Mouse (Mus musculus) heart, postnatal 36 days (tissue): Measurements from ENCODE around the gene Sema4c. TPM values are rescaled to one million over a fixed set of nuclear protein-coding genes. Genes with fewer than 3 reads are reported as not detected.
A peak's percentile ranks its signal among the peaks of the same experiment; 100 is the strongest.

Source experiments
- DNase-seq, 2 experiments: peaks; one replicate each; pipeline ENCODE4 v3.0.0; 2021 to 2022
- intact Hi-C: fragments of 180-260 bp; cut with DNase I; formaldehyde crosslinking; loops from one replicate; pipeline ENCODE4 v1.15.1; 2025
- total RNA-seq, 2 experiments: library from RNA; stranded (reverse); gene quantifications; 2 replicates each; pipeline ENCODE4 v1.2.3; 2021

Sema4c gene
- 10 to 100 TPM; 15.0 to 17.1 TPM for total RNA-seq

GRCm38 (mm10) chr1:36558031-36558993, at the start of gene Sema4c:
Gene Sema4c (minus strand): TSS chr1:36558349.
- intact Hi-C loops, result no loop called here
- peak; percentile 80 to 84 for DNase-seq

GRCm38 (mm10) chr1:36606951-36607350, 48.8 kb upstream of the Sema4c start:
- intact Hi-C loops, result no loop called here

DNA sequence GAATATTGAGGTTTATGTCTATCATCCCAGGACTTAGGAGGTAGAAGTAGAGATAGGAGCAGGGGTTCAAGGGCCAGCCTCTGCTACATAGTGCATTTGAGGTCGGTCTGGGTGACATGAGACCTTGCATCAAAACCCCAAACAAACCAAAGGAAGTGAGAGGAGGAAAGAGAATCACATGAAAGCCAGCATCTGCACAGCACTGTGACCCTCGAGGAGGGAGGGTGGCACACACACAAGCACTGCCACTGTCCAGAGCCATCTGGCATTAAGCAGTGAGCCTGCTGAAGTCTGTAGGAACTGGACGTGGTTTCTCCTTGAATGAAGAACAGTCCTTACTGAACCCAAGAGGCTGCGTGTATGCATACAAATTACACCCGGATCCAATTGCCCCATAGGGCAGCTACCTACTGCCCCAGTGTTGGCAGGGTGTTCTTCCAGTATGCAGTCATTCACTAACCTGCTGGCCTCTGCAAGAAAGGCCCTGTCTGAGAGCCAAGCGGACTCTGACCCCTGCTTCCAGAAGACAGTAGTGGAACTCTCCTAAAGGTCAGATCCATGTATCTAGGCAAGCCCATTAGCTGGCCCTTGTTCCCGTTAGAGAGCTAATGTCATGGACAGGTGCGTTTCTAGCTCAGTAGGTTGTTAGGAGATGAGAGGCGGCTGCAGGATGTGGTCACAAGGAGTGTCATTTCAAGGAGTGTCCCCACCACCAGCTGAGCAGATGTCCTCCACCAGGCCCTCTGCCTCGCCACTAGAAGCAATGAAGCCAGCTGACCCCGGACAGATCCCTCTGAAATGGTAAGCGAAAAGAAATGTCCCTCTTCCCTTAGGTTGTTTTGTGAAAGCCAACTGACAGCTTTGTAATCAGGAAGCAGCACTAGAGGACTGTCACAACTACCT, 46.4 kb upstream of the Sema4c start:
- intact Hi-C loops, result loop anchor here (1.0 kb wide), 1 partner anchor 20 kb away; no protein-coding TSS in a partner anchor
- DNase-seq, result no peak

More at GRCm38 (mm10) chr1:36606951-36607350, 48.8 kb upstream of the Sema4c start:
- peak in 1 of 2 experiments; percentile 21 for DNase-seq

- peak; percentile 56 to 62 for DNase-seq
- intact Hi-C loops, result no loop called here
Observed at GRCm38 (mm10) chr1:36603361-36603760, 45.2 kb upstream of the Sema4c start.

GRCm38 (mm10) chr1:36602271-36602670, 44.1 kb upstream of the Sema4c start:
- DNase-seq, result no peak
- intact Hi-C loops, result no loop called here

DNA sequence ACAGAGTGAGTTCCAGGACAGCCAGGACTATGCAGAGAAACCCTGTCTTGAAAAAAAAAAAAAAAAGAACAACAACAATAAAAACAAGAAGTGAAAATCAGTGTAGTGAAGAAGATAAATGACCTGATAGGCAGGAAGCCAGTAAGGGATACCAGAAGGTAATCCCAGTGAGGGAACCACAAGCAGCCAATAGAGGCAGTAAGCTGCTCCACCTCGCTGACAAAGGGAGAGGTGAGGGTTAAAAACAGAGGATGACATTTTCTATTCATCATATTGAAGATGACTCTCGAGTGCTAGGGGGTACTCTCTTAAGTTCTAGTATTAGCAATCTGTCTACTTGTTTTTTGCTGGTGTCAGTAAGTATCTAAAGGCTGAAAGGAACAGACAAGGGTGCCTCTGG, 40.3 kb upstream of the Sema4c start:
- no peak for DNase-seq
- intact Hi-C loops, result no loop called here

DNA sequence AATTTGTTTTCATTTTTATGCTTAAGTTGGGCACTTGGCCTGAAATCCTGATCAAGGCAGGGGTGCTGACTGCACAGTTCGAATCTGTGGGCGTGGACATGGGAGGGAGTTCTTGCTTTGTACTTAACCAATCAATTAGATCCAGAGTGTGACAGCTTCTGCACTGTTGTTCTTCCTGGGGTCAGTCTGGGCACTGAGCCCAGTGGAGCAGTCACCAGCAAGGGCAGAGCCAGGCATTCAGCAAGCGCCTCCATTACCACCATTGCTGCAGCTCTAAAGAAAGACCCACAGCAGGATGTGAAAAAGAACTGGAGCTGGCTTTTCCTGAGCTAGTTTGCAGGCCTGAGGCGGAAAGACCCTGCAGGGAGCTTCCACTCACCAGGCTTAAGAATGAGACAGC, 38.0 kb upstream of the Sema4c start:
- DNase-seq, result no peak
- intact Hi-C loops, result no loop called here

GRCm38 (mm10) chr1:36595167-36595931, 37.2 kb upstream of the Sema4c start:
- intact Hi-C loops, result no loop called here
- DNase-seq, result no peak

GRCm38 (mm10) chr1:36593099-36593498, 35.0 kb upstream of the Sema4c start:
- no peak for DNase-seq
- intact Hi-C loops, result loop anchor here (5.0 kb wide), 1 partner anchor 39 kb away; no protein-coding TSS in a partner anchor

DNA sequence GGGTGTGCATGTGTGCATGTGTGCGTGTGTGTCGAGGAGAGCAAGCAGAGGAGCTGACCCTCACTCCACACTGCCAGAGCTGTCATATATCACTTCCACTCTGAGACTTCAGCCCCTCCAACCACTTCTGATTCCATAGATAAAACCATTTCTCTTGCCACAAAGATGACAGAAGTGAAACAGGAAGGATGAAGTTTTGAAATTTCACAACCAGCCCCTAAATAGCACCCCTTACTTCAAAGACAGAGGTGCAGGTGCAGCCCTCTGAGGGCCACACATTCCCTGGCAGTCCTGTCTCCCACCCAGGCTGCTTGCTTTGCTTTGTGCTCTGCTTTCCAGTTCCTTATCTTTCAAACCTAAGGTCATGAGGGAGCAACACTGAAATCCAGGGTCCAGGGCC, 33.3 kb upstream of the Sema4c start:
- intact Hi-C loops, result loop anchor here (2.0 to 5.0 kb wide), 2 partner anchors 17 to 41 kb away; no protein-coding TSS in a partner anchor
- no peak for DNase-seq

DNA sequence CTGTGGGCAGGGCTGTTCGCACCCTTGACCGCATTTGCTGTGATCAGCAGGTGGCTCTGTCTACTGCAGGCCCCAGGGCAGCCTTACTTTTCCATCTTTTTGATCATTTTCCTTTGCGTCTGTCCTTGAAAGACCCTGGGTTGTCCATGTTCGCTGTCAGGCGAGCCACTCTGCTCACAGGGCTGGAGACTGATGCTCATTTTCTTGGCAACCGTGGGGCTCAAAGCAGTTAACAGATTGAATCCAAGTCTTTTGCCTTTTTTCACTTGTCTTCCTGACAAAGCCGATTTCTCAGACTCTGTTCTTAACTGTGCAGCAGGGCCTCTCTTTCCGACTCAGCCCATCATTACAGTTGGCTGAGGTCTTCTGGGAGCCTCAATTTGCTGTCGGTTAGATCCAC, 32.5 kb upstream of the Sema4c start:
- intact Hi-C loops, result loop anchor here (2.0 to 5.0 kb wide), 2 partner anchors 18 to 42 kb away; no protein-coding TSS in a partner anchor
- no peak for DNase-seq

DNA sequence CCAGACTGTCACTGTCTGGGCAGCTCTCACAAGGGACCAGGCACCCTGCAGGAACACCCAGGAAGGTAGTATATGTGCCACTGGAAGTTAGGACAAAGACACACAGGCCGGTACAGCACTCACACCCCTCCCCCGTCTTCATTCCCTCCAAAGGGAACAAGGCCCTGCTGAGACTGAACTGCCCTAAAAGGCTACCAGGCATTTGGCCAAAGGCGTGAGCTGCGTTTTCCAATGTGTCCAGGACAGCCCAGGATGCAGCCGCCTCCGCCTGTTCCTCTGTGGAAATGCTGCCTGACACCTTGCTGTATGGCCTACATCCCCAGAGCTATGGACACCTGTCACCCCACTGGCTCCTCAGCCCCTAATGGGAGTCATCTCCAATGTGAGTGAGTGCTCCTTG, 31.3 kb upstream of the Sema4c start:
- peak; percentile 76 to 78 for DNase-seq
- intact Hi-C loops, result loop anchor here (2.0 kb wide), 1 partner anchor 27 kb away; no protein-coding TSS in a partner anchor

DNA sequence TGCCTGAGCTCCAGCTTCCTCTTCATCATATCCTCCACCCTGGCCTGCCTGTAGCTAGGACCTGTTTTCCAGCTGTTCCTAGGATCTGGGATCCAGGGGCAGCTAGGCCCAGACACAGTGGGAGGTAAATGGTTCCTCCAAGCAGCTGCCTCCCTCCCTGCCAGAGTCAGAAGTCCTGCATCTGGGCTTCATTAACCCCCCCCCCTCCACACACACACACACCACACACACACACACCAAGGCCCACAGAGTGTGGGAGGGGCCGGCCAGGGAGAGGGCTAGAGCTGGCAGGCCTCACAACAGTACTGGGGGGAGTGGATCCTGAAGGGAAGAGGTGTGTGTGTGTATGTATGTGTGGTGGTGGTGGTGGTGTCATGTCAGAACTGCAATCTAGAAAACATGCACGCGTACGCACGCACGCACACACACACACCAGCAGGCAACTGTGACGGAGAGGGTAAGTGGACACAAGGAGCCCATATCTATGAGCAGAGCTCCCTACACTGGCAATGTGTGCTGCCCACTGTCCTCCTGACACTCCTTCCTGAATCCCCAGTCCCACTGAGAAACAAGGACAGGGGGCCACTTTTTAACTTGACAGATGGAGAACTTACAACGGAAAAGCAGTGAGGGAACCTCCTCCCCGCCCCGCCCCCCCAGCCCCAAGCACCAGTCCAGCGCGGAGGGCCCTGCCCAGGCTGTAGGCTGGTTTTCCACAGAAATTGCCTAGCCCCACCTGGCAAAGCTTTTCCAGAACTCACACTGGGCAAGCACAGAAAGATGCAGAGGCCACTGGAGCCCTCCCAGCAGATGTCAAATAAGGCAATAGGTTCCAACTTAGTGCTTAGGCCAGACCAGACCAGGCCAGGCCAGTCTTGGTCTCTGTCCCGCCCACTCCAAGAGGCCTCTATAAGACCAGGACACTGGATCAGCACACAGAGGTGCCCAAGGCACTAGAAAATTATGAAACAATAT, 30.6 kb upstream of the Sema4c start:
- DNase-seq, result peak; percentile 51 to 60
- intact Hi-C loops, result loop anchor here (2.0 kb wide), 1 partner anchor 26 kb away; no protein-coding TSS in a partner anchor

GRCm38 (mm10) chr1:36587860-36588259, 29.7 kb upstream of the Sema4c start:
- no peak for DNase-seq
- intact Hi-C loops, result loop anchor here (2.0 kb wide), 1 partner anchor 25 kb away; no protein-coding TSS in a partner anchor

DNA sequence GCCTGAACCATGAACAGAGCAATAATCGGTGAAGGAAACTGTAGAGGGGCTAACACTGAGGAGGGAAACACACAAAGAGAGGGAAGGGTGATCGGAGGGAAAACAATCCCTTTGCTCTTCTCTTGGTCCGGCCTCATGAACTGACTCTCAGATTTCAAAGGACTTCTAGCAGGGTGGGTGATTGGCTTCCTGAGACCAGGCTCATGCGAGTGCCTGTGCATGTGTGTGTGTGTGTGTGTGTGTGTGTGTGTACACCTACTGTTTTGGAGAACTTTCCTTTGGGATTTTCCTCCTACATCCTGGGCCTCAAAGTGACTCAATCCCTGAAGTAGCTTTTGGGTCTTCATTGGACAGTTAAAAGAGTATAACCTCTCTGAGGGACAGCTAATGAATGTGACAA, 28.1 kb upstream of the Sema4c start:
- no peak for DNase-seq
- intact Hi-C loops, result no loop called here

DNA sequence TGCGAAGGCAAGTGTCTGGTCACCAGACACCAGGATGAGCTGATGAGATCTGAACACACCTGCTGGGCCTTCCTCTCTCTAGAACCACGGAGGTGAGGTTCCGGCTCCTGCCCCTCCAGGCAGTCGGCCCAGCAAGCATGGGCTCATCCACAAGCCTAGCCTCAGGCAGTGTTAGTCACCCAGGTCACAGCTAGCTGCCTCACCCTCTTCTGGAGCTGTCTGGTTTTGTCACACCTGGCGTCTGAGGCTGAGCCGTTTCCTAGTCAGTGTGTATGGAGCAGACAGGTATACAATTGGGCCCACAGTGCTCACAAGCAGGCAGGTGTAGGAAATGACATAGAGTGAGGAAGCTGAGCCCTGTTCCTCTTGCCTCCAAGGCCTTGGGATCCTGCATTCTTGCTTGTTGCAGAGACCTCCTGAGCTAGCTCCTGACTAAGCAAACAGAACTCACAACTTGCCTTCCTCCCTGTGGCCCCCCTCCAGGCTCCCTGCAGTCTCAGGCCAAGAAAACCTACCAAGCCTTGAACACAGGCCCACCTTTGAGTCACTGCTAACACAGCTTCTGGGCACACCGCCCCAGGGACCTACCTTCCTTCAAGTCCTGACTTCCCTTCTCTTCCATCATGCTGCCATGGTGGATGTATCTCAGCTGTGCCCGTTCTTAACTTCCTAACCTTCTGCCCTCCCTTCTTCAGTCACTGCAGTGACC, 25.4 kb upstream of the Sema4c start:
- no peak for DNase-seq
- intact Hi-C loops, result loop anchor here (1.0 kb wide), 1 partner anchor 21 kb away; no protein-coding TSS in a partner anchor

DNA sequence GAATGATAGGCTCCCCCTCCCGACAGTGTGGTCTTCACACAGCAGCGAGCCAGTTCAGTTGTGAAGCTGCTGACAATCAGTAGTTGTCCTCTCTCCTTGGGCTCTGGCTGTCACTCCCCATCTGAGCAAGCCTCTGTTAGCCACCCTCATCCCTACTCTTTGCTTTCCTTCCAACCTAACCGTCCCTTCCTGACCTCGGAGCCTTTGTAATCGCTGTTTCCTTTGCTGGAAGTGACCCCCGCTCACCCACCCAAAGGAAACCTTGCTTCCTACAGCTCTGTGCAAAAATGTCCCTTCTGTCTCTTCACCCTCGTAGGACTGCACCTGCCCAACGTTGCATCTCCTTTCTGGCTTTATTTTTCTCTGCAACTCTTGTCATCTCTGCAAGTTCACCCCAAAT, 24.1 kb upstream of the Sema4c start:
- no peak for DNase-seq
- intact Hi-C loops, result no loop called here

GRCm38 (mm10) chr1:36581260-36581659, 23.1 kb upstream of the Sema4c start:
- intact Hi-C loops, result loop anchor here (2.0 kb wide), 1 partner anchor 16 kb away; no protein-coding TSS in a partner anchor

More at GRCm38 (mm10) chr1:36581260-36581659, 23.1 kb upstream of the Sema4c start:
- DNase-seq, result no peak
